Mouse (Mus musculus) lung, adult 2 months (tissue): ENCODE results near the gene C2cd4a.

Experiments
- CTCF ChIP-seq: fragments of 200-500 bp; IDR thresholded peaks from 2 replicates; pipeline ENCODE4 v1.5.1; 2011; ENCODE audit warnings: mild to moderate bottlenecking, low read length, control low read depth; ENCODE audit not compliant: insufficient read depth
- POLR2A ChIP-seq: fragments of 200-500 bp; IDR thresholded peaks from 2 replicates; pipeline ENCODE4 v1.6.1; 2011; ENCODE audit warnings: low read depth, mild to moderate bottlenecking, control low read depth, low read length, borderline replicate concordance; ENCODE audit errors: extremely low read depth

DNA sequence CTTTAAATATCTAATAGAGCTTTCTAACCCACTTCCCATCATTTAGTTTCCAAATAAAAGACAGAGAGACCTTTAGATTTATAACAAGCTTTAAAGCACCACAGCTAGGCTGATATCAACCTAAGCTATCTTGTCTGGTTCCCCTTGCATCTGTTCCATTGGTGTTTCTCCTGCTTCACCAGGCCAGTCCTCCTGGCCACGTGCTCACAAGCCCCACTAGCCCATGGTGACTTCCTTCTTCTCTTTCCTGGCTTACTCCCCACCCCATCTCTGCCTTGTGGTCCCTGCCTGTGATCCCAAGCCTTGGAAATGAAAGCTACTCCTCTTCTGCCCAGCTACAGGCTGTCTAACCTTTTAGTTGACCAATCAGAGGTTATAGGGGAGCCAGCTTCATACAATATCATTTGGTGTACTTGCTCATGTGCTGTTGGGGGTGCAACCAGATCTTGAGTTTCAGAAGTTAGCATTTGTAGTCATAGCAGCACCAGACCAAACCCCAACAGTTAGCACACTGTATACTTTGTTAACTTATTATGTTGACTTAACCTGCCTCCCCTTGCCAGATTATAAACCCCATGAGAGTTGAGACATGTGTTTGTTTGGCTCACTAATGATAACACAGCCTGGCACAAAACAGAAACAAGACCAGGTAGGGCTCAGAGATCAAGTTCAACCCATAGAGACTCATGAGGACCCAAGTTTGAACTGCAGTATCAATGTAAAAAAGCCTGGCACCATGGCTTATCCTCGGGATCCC, 15.8 kb downstream of the C2cd4a start:
- TF ChIP-seq CTCF (no peak), POLR2A (no peak)
